Mouse (Mus musculus): ENCODE measurements at regions not wholly inside any gene's neighbourhood (a gene's known extent, or its start where the extent isn't known, plus 50 kb on each side); places are given as distances from the start of the nearest gene placed in this dataset.

DNA sequence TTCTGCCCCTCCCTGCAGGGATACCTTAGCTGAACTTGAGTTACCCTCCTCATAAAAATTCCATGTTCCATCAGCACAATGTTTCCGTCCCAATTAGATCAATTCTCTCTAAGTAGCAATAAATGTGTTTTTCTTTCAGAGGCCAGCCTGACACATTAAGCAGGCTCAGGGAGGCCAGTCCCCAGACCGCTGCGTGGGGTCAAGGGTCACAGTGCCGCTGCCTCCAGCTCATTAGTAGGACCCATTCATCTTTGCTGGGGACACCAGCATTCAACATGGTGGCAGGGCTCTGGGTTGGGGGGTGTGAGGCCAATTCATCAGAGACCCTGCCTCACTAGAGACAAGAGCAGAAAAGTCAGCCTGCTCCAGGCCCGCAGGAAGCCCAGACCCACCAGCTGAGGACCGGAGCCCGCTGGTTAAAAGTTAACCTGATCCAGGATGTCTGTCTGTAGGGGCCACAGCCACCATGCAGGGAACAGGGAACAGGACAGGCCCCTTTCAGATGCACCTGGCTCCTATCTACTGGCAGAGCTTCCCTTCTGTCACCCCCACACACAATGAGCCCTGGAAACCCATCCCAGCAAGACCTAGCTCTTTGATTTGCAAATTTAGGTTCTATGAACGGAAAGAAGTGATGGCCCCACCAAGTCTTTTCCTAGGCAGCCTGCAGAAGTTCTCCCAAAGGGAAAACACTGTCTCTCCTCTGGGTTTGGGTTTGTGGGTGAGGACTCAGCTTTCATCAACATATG, 119.1 kb upstream of the Top1 start:
- H3K4me3 ChIP-seq (ENCODE audit: low read length): no peak overlapping the region
- H3K4me1 ChIP-seq (ENCODE audit: insufficient read depth, low read length): peaks cover 23% of the 10 kb centered on the region
- H3K27ac ChIP-seq (ENCODE audit: low read length): no peak overlapping the region
- no peaks in the 10 kb centered on the region for H3K9me3 ChIP-seq (ENCODE audit: low read length)
- no peaks in the 10 kb centered on the region for H3K27me3 ChIP-seq (ENCODE audit: insufficient read depth, low read length)
- no peak for ATAC-seq (ENCODE audit: low FRiP score, low TSS enrichment)
- H3K36me3 ChIP-seq (ENCODE audit: insufficient read depth, low read length): no peaks in the 10 kb centered on the region
- H3K9ac ChIP-seq (replicated peaks; ENCODE audit: low read length): no peak overlapping the region
- 31% methylated on average over 8 of the region's 8 CpGs for WGBS
- H3K4me2 ChIP-seq (replicated peaks; ENCODE audit: low read depth, low read length): no peak overlapping the region

DNA sequence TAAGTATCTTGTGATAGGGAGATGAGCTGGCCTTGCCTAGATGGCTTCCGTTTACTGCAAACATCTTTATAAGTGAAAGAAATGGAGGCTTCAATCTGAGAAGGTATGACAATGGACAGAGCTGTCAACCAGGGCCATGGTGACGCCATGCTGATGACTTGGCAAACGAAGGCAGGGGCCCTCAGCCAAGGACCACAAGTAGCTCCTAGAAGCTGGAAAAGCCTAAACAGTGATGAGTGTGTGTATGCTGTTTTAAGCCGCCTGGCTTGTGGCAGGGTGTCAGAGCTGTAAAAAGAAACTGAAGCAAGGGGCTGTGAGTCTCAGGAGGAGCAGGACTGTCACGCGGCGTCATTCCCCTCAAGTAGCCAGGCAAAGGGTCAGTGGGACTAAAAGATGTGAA, 116.4 kb upstream of the Top1 start:
- Histone ChIP-seq H3K4me1 (ENCODE audit: insufficient read depth, low read length) (peaks cover 23% of the 10 kb centered on the region), H3K9me3 (ENCODE audit: low read length) (no peaks in the 10 kb centered on the region), H3K4me2 (replicated peaks; ENCODE audit: low read depth, low read length) (no peak overlapping the region), H3K4me3 (ENCODE audit: low read length) (no peak overlapping the region), H3K27me3 (ENCODE audit: insufficient read depth, low read length) (no peaks in the 10 kb centered on the region), H3K9ac (replicated peaks; ENCODE audit: low read length) (no peak overlapping the region), H3K27ac (ENCODE audit: low read length) (no peak overlapping the region), H3K36me3 (ENCODE audit: insufficient read depth, low read length) (no peaks in the 10 kb centered on the region)
- no peak for ATAC-seq (ENCODE audit: low FRiP score, low TSS enrichment)
- WGBS: 48% methylated on average over 7 of the region's 7 CpGs

- no peak for ATAC-seq (ENCODE audit: low FRiP score, low TSS enrichment)
- H3K4me3 ChIP-seq (ENCODE audit: low read length): no peak overlapping the region
- peaks cover 20% of the 10 kb centered on the region for H3K4me1 ChIP-seq (ENCODE audit: insufficient read depth, low read length)
- H3K9ac ChIP-seq (replicated peaks; ENCODE audit: low read length): no peak overlapping the region
- H3K9me3 ChIP-seq (ENCODE audit: low read length): no peaks in the 10 kb centered on the region
- no peak overlapping the region for H3K27ac ChIP-seq (ENCODE audit: low read length)
- WGBS: 30% methylated on average over 3 of the region's 3 CpGs
- H3K36me3 ChIP-seq (ENCODE audit: insufficient read depth, low read length): no peaks in the 10 kb centered on the region
- H3K4me2 ChIP-seq (replicated peaks; ENCODE audit: low read depth, low read length): no peak overlapping the region
- H3K27me3 ChIP-seq (ENCODE audit: insufficient read depth, low read length): no peaks in the 10 kb centered on the region
Observed at GRCm38 (mm10) chr2:160530377-160530776, 115.3 kb upstream of the Top1 start.

DNA sequence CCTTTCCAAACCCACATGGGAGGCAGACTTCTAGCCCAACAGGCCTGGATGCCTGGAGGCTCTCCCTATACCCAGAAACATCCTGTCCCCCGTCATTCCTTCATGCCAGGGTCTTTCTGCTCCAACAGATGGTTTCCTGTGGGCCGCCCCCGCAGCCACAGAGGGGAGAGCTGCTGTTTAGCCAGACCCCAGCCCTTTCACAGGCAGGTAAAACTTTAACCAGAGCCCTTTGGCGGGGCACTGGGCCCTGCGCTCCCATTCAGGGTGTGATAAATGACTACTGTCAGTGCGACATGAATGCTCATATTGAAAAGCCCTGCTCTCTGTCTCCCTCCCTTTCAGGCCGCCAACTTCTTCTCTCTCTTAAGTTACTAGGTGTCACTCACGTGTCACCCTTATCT, 108.4 kb upstream of the Top1 start:
- Histone ChIP-seq H3K36me3 (ENCODE audit: insufficient read depth, low read length) (no peaks in the 10 kb centered on the region), H3K9ac (replicated peaks; ENCODE audit: low read length) (no peak overlapping the region), H3K9me3 (ENCODE audit: low read length) (no peaks in the 10 kb centered on the region), H3K4me2 (replicated peaks; ENCODE audit: low read depth, low read length) (0 out of 2 replicates have a peak overlapping the region, but pooled peaks have one; percentile 14), H3K27me3 (ENCODE audit: insufficient read depth, low read length) (no peaks in the 10 kb centered on the region), H3K4me3 (ENCODE audit: low read length) (no peak overlapping the region), H3K4me1 (ENCODE audit: insufficient read depth, low read length) (peaks cover 12% of the 10 kb centered on the region), H3K27ac (ENCODE audit: low read length) (no peak overlapping the region)
- ATAC-seq (ENCODE audit: low FRiP score, low TSS enrichment): peak; percentile 75
- WGBS: 18% methylated on average over 8 of the region's 8 CpGs

DNA sequence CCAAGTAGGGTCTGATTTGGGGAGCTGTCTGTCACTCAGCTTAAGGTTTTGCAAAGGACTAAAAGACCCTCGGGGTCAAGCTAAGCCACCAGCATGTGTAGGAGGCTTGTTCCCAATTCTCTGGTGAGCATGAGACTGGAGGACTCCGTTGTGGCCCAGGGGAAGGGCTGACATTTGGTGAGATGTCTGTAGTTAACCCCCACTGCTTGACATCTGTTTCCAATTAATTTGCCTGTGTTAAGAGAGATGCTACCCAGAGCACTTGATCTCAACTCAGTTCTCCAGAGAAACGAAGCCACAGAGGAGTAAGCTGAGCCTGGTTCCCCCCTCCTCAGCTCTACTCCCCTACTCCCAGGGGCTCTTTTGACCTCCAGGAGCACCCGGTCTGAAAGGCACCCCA, 100.2 kb upstream of the Top1 start:
- H3K27me3 ChIP-seq (ENCODE audit: insufficient read depth, low read length): no peaks in the 10 kb centered on the region
- 14% methylated on average over 4 of the region's 4 CpGs for WGBS
- H3K27ac ChIP-seq (ENCODE audit: low read length): no peak overlapping the region
- no peak overlapping the region for H3K4me2 ChIP-seq (replicated peaks; ENCODE audit: low read depth, low read length)
- H3K4me3 ChIP-seq (ENCODE audit: low read length): no peak overlapping the region
- H3K9me3 ChIP-seq (ENCODE audit: low read length): no peaks in the 10 kb centered on the region
- H3K36me3 ChIP-seq (ENCODE audit: insufficient read depth, low read length): no peaks in the 10 kb centered on the region
- no peak for ATAC-seq (ENCODE audit: low FRiP score, low TSS enrichment)
- H3K4me1 ChIP-seq (ENCODE audit: insufficient read depth, low read length): no peaks in the 10 kb centered on the region
- H3K9ac ChIP-seq (replicated peaks; ENCODE audit: low read length): no peak overlapping the region

DNA sequence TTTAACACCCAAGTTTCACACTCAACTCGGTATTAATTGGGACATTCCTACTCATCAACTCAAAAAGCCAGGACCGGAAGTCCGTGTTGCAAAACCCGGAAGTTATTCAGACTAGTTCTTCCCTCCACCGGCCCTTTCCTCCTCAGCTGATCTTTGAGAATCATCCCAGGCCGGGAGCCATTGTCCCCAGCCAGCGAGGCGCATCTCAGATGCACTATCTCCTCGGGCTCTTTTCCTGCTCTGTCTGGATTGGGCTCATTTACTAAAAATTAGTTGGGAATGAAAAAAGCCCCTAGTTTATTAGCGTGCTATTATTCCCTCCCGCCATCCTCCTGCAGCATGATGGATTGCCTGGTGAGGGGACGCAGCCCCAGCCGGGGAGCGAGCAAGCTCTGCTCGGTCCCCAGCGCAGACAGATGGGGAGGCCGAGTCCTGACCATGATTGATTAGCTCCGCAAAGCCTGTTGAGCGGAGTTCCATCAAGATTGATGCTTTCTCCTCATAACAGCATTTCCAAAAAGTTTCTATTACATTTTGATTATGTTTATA, 93.5 kb upstream of the Top1 start:
- ATAC-seq (ENCODE audit: low FRiP score, low TSS enrichment): no peak
- WGBS: 39% methylated on average over 19 of the region's 19 CpGs

GRCm38 (mm10) chr2:160561711-160562110, 84.0 kb upstream of the Top1 start:
- Histone ChIP-seq H3K36me3 (ENCODE audit: insufficient read depth, low read length) (no peaks in the 10 kb centered on the region), H3K27ac (ENCODE audit: low read length) (no peak overlapping the region), H3K27me3 (ENCODE audit: insufficient read depth, low read length) (no peaks in the 10 kb centered on the region), H3K4me2 (replicated peaks; ENCODE audit: low read depth, low read length) (no peak overlapping the region), H3K4me3 (ENCODE audit: low read length) (no peak overlapping the region), H3K9ac (replicated peaks; ENCODE audit: low read length) (no peak overlapping the region), H3K4me1 (ENCODE audit: insufficient read depth, low read length) (no peaks in the 10 kb centered on the region), H3K9me3 (ENCODE audit: low read length) (no peaks in the 10 kb centered on the region)
- 48% methylated on average over 14 of the region's 14 CpGs for WGBS
- ATAC-seq (ENCODE audit: low FRiP score, low TSS enrichment): no peak

More for the DNA sequence above, 93.5 kb upstream of the Top1 start:
- Histone ChIP-seq H3K4me2 (replicated peaks; ENCODE audit: low read depth, low read length) (no peak overlapping the region), H3K27ac (ENCODE audit: low read length) (no peak overlapping the region), H3K4me1 (ENCODE audit: insufficient read depth, low read length) (peaks cover 9% of the 10 kb centered on the region; the same call in 1 of the 2 replicates), H3K9ac (replicated peaks; ENCODE audit: low read length) (no peak overlapping the region), H3K9me3 (ENCODE audit: low read length) (no peaks in the 10 kb centered on the region), H3K4me3 (ENCODE audit: low read length) (no peak overlapping the region), H3K36me3 (ENCODE audit: insufficient read depth, low read length) (no peaks in the 10 kb centered on the region), H3K27me3 (ENCODE audit: insufficient read depth, low read length) (no peaks in the 10 kb centered on the region)

- Histone ChIP-seq H3K9ac (replicated peaks; ENCODE audit: low read length) (no peak overlapping the region), H3K27ac (ENCODE audit: low read length) (no peak overlapping the region), H3K9me3 (ENCODE audit: low read length) (no peaks in the 10 kb centered on the region), H3K27me3 (ENCODE audit: insufficient read depth, low read length) (no peaks in the 10 kb centered on the region), H3K4me2 (replicated peaks; ENCODE audit: low read depth, low read length) (no peak overlapping the region), H3K4me3 (ENCODE audit: low read length) (no peak overlapping the region), H3K4me1 (ENCODE audit: insufficient read depth, low read length) (no peaks in the 10 kb centered on the region), H3K36me3 (ENCODE audit: insufficient read depth, low read length) (no peaks in the 10 kb centered on the region)
- ATAC-seq (ENCODE audit: low FRiP score, low TSS enrichment): no peak
- 91% methylated on average over 4 of the region's 4 CpGs for WGBS
Observed at GRCm38 (mm10) chr2:160567813-160568212, 77.9 kb upstream of the Top1 start.

- no peak for ATAC-seq (ENCODE audit: low FRiP score, low TSS enrichment)
- H3K4me3 ChIP-seq (ENCODE audit: low read length): no peak overlapping the region
- H3K27me3 ChIP-seq (ENCODE audit: insufficient read depth, low read length): no peaks in the 10 kb centered on the region
- WGBS: 85% methylated on average over 5 of the region's 5 CpGs
- no peaks in the 10 kb centered on the region for H3K4me1 ChIP-seq (ENCODE audit: insufficient read depth, low read length)
- no peak overlapping the region for H3K9ac ChIP-seq (replicated peaks; ENCODE audit: low read length)
- H3K9me3 ChIP-seq (ENCODE audit: low read length): no peaks in the 10 kb centered on the region
- H3K27ac ChIP-seq (ENCODE audit: low read length): no peak overlapping the region
- no peak overlapping the region for H3K4me2 ChIP-seq (replicated peaks; ENCODE audit: low read depth, low read length)
- H3K36me3 ChIP-seq (ENCODE audit: insufficient read depth, low read length): no peaks in the 10 kb centered on the region
Observed at GRCm38 (mm10) chr2:160569496-160569895, 76.2 kb upstream of the Top1 start.

Data from kidney, embryonic 16.5 days (tissue).